Mouse (Mus musculus) common myeloid progenitor, adult 5-6 weeks (primary cell): Measurements from ENCODE around the gene Ank. TPM values are rescaled to one million over a fixed set of nuclear protein-coding genes. Genes with fewer than 3 reads are reported as not detected.
A peak's percentile ranks its signal among the peaks of the same experiment; 100 is the strongest.

Source experiments
- ATAC-seq: replicated peaks from 2 replicates; pipeline ENCODE4 v1.8.0; 2016; ENCODE audit warnings: low read depth, mild to moderate bottlenecking, moderate TSS enrichment, inconsistent platforms; ENCODE audit not compliant: poor library complexity, severe bottlenecking
- total RNA-seq: library from RNA; stranded (forward); fragments of 200-1000, 187-1606 nt; gene quantifications from 2 replicates; pipeline ENCODE4 v1.2.3, GENCODE M21; 2017

Ank gene
- total RNA-seq, 1 experiment from 2014 or later = 28.5 TPM

DNA sequence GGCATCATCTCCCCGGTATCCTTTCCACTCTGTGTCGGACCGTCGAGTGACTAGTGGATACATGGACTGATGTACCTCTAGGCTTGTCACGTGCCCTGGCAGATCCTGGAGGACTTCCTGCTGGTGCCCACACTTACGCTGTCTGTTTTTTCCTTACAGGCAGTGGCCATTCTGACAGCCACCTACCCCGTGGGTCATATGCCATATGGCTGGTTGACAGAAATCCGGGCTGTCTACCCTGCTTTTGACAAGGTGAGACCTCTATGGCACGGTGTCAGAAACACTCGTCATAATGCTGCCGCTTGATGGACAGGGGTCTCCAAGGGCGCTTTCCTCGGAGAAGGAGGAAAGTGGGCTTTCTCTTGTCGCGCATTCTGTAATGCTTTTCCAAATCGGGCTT is 100.9 kb downstream of the Ank start:
- ATAC-seq = no peak

DNA sequence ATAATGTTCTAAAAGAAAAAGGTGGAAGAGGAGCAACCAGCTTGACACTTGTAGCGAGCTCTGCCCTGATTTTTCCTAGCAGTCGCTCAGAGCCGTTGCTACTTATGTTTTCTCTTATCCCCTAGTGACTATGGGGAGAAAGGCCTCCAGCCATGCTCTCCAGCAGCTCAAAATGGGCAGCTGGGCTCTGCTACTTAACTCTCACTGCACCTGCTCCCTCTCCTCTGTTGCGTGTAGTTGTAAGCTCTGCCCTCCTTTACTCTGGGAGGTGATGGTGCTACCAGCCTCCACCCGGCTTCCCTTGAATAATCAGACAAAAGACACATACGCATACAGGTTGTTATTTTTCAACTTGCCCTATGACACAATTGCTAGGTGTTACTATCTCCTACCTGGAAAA is 101.9 kb downstream of the Ank start:
- no peak for ATAC-seq

DNA sequence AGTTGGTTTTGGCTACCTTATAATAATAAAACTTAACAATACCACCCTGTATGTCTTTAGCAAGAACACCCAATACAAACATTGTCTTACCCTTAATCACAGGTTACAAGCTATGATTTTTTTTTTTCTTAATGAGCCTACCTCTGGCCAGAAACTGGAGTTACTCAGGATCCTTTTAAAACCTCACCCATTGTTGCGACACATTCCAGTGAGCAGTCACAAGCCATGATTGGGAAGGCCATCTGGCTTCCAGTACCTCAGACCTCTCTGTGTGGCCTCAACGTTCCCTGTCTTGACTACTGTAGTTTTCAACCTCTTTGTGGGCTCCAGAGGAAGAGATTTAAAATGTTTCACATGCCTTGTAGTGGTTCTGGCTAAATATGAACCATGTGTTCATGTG is 103.4 kb downstream of the Ank start:
- no peak for ATAC-seq

DNA sequence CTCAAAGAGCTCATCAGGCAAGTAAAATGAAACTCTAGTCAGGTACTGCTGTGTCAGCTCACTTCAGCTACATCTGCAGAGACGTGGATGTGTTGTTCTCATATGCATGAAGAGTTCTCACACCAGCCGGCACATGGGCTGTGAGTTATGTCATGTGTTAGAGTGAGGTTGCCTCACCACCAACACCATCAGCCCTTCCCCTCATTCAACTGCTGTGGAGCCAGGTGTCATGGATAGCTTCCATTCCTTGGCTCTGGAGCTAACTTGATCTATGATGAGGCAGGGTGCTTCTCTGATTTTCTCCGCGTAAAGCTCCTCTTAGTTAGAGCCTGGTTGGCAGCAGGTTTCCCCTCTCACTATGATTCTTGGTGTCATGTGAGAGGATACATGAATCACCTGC is 103.9 kb downstream of the Ank start:
- ATAC-seq = no peak

DNA sequence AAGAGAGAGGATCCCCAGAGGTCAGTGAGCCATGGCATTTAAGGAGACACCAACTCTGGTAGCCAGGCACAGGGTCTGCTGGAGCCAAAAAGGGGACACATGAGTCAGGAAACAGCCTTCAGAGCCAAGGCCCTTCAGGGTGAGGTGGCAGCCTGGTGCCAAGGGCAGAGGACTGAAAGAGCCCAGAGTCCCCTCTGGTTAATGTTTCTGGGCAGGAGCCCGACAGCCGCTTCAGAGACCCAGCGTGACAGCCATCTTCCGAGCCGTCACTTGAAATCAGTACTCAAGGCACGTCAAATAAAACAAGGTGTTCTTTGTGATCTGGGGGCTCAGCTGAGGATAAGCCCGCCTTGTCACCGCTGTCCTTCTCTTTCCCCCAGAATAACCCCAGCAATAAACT is 104.7 kb downstream of the Ank start:
- no peak for ATAC-seq

DNA sequence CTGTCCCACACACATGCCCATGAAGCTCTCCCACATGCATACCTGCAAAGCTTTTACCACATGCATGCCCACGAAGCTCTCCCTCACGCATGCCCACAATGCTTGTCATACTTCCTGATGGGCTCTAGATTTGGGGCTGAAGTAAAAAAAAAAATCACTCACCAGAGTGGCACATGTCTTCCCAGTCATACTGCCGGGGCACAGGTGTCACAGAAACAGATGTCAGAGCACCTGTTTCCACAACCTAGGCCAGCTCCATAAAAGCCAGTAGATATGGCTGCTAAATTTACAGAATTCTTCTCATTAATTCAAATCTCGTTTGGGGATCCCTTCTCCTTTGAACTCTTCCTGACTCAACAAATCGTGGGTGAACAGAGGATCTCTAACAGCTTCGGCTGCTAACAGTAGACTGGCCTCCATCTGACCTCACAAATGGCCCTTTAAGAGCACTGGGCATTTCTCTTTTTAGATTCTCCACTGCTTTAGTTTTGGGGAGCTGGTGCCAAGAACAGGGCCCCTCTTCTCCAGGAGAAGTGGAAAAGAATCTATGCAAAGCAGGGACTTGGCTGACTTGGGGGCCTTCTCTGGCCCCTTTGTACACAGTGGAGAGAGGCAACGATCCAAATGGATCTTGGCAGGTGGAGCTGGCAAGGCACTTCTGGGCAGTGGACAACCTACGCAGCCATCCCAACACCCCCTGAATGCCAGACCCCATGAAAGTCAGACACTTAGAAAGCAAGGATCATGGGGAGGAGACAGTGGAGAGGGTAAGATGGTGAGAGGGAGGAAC is 108.7 kb downstream of the Ank start:
- ATAC-seq = no peak

DNA sequence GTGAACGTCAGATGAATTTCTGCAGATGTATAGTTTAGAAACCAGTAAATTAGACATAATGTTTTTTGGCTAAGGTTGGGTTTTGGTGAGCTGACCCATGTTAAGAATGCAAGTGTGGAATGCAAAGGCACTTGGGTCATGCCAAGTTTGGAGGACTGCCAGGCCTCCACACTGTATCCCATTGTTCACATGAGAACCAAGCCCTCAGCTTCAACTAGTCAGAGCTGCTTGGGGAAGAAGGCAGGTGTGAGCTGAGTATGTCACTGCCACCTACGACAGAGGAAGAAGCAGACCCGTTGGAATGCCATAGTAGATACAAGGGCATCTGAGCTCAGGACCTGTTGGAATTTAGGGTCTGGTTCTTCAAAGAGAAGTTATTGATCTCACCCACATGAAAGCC is 109.5 kb downstream of the Ank start:
- no peak for ATAC-seq

DNA sequence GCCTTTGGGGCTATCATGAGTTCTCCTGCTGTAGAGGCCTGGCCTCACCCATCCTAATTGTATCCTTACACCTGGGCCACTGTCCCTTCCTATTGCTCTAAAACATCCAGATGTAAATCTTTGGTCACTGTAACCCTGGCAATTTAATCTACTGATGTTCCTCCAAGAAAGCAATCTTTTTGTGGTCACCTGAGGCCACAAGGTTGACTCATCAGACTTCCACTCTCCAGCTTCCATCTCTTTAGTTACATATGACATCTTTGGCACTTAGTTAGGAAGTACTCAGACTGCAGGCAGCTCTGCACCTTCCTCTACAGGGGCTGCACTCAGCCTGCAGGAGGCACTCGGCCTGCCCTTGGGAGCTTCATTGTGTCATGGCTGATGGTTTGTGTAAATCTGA is 110.4 kb downstream of the Ank start:
- no peak for ATAC-seq

DNA sequence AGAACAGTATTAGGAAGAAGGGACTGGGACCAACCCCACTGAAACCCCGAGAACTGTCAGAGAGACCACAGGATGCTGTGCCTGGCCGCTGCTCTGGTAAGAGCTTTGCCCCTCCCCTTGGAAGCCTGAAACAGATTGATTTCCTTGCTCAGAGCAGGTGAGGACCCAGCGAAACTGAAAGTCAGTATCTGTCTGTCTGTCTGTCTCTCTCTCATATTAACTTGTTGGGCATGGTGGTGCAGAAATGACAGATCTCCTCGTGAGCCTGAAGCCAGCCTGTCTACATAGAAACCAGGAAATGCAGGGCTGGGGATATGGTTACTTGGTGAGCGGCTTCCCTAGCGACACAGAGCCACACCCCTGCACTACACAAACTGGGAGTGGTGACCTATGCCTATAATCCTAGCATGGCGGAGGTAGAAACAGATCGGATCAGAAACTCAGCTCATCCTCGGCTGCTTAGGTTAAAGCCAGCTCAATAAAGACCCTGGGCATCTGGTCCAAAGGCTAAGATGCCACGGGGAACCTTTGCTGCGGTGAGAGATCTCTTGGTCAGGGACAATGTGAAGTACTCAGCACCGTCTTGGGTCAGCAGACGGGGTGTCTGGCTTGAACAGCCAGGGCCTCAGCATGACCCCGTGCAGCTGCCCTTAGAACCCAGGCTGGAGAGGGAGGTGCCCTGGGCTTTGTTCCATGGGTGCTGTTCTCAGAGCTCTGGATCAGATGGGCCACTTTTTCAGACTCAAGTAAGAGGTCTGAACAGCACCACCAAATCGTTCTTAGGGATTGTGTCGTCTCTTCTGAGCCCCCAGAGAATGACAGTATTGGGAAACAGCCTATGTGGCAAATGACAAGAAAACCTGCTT is 111.7 kb downstream of the Ank start:
- peak; percentile 36 for ATAC-seq

DNA sequence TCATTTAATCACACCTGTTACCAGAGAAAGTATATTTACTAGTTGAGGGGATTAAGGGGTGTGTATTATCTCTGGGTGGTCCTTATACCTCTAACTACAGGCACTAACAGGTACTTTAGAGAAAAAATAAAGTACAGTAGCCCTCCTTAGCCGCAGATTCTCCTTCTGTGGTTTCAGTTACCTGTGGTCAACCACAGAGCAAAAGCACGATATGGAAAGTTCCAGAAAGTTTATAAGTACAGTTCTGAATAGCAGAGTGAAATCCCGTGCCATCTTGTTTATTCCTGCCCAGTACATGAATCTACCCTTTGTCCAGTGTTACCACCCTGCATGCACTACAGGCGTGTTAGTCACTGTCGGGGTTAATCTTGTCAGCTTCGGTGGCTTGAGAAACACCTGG is 112.4 kb downstream of the Ank start:
- no peak for ATAC-seq

DNA sequence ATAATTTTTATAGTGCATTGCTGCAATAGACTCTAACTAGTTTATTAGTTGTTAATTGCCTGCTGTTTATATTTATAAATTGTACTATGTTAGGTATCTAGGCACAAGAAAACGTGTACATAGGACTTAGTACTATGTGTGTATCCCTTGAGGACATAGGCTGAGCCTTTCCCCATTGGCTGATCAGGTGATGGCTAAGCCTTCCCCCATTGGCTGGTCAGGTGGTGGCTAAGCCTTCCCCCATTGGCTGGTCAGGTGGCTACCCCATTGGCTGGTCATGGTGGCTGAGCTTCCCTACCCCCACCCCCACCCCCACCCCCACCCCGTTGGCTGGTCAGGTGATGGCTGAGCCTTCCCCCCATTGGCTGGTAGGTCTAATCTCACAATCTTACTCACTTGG is 113.4 kb downstream of the Ank start:
- no peak for ATAC-seq

DNA sequence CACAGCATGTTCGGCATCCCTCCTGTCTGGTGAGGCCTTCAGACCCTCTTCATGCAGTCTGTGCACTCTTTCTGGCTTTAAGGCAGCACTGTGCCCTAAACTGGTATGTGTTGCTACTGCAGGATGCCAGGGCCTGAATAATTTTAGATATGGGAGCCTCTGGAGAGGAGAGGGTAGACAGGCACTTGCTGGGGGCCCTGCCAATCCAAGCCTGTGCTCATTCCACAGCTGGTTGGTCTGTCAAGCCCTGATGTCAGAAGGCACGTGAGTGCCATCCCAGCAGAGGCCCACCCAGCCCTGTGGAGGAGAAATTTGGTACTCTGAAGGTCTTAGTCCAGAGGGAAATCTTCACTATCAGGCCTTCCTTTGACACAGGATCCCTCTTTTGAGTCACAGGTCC is 114.3 kb downstream of the Ank start:
- ATAC-seq = no peak

DNA sequence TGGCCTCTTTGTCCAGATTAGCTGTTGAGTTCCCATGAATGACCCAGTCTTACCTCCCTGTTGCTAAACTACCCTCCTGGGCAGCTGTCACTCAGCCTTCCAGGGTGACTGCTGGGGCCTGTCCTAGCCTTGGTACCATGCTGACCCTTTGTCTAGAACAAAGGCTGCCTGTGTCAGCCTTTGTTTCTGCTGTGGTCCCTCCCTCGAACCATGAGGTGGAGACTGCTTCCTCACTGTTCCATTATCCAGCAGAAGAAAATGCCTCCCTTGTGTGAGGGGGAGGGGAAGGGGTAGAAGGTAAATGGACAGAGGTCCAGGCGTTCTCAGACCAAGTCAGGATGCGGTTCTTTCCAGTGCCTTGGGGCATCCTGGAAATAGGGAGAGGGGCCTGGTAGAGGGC is 115.2 kb downstream of the Ank start:
- ATAC-seq = no peak

DNA sequence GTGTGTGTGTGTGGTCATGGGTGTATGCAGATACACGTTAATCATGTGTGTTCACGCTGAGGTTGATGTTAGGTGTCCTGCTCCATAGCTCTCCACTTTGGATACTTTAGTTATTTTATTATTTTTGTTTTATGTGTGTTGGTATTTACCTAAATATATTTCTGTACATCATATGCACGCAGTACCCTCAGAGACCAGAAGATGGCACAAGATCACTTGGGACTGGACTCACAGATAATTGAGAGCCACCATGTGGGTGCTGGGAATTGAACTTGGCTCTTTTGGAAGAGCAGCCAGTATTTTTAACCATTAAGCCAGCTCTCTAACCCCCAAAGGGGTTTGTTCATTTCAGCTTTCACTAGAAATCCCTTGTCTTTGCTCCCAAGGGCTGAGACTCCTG is 116.0 kb downstream of the Ank start:
- ATAC-seq = no peak

DNA sequence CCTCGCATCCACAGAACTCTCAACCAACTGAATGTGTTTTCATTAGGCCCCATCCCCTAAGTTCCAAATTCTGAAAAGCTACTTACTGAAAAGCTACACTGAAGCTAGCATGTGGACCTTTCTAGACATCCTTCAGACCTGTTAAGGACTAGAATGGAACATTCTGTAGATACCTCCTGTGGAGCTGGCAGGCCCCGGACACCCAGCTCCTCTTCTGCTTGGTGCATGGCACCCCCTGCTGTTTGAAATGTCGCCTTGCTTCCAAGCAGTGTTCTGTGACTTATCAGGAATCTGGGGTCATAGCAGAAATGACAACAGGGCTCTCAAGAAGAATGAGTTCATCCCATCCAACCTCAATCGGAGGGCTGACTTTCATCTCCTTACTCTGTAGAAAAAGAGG is 116.6 kb downstream of the Ank start:
- peak; percentile 80 for ATAC-seq

DNA sequence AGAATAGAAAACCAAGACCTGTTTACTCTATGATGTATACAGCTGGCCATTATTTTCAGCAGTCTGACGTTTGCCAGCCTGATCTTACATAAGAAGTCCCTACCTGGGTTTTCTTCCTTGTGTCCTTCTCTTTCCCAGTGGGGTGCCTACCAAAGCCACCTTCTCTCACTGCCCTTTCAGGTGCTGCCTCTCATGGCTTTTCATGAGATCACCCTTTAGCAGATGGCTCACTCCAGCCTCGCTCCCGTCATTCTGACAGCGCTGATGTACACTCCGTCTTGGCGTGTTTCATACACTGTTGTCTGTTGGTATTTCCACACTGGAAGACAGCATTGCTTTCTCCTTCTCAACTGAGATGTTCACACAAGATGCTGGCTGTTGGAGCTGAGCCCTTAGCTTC is 117.1 kb downstream of the Ank start:
- ATAC-seq = no peak

DNA sequence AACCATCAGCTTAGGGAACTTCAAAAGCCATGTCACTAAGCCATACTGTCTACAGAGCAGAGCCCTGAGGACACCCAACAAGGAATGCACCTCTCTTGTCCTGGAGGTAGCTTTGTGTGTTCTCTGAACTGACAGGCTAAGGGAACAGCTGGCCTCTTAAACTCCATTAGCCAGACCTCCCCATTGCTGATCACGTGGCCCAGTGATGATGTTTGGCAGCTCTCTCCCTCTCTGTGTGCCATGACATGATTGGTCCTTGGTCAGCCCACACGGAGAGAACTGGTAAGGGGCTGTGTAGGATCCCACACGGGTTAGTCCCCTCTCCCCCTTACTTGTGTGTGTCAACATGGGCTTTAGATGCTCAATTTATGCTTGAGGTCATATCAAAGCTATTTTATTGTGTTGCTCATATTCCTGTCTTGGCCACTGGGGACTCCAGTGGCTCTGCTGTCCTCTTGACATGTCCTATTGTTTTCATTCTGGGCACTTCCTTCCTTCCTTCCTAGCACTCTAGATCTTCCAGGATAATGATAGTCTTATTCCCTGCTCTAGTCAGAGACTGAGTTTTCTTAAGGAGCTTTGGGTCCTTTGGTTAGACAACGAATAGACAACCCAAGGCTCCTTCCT is 119.1 kb downstream of the Ank start:
- ATAC-seq = no peak

DNA sequence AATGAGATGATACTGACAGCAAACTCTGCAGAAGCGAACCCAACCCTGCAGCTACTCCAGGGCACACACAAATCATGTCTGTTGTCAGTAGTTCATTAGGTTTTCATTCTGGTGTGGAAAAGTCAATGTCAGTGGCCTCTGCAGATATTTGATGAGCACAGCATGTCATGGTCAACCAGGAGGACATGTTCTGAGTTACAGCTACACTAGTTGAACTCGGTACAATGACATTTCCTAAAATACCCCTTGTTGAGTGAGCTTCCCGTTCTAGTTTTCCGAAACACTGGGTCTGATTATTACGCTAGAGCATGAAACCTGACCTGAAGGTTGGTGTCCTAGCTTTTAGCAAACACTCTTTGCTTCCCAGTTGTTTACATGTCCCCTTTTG is 119.6 kb downstream of the Ank start:
- no peak for ATAC-seq

DNA sequence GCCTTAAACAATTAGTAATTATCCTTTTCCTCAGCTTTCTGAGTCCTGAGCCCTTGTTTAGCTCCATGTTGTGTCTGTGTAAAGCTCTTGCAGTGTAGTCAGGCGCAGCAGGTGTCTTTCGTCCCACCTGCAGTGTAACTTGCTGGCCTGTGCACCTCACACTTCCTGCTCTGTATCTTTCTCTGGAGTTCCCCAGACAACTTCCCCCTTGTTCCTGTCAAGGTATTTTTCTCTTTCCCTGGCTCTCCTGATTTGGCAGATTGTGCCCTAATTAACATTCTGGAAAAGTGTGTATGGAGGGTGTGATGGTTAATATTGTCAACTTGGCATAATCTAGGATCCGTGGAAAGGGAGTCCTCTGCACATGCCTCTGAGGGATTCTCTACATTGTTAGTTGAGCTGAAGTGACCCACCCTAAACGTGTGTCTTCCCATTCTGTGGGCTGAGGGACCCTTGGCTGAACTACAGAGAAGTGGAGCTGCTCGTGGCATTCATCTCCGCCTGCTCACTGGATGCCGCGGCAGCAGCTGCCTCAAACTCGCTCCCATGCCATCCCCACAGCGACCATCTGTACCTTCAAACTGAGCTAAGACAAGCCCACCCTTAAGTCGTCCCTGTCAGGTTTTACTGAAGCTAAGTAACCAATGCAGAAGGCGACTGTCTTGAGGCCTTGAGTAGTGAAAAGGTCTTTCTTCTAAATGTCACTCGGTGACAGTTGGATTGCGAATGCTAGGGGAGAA is 121.8 kb downstream of the Ank start:
- ATAC-seq = no peak

DNA sequence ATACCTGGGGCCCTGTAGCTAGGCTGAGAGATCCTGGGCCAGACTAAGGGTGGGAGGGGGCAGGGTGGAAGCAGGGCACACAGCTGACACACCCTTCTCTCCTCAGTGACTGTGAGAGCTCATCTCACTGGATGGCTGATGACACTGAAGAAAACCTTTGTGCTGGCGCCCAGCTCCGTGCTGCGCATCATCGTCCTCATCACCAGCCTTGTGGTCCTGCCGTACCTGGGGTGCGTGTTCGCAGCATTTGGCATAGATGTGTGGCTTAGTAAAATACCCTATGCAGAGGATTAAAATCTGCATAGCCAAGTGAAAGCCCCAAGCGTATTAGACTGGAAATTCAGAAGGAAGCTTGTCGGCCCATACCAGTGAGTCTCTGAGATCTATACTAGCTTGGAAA is 124.3 kb downstream of the Ank start:
- no peak for ATAC-seq
